Mouse (Mus musculus) heart, adult 8-10 months (tissue): ENCODE results near the gene Ankrd53. TPM values are rescaled to one million over a fixed set of nuclear protein-coding genes. Genes with fewer than 3 reads are reported as not detected.
A peak's percentile ranks its signal among the peaks of the same experiment; 100 is the strongest.
"Not testable (repeated sequence)": the region's sequence is repeated elsewhere in the genome, so short reads cannot be mapped to it uniquely, and the experiment has no call there.

Experiments
- DNase-seq: peaks from one replicate; pipeline ENCODE4 v3.0.0; 2022; ENCODE audit warnings: low spot score
- total RNA-seq, 4 experiments: library from RNA; stranded (reverse); gene quantifications; 2 replicates each; pipeline ENCODE4 v1.2.4; 2022

Ankrd53 gene
- total RNA-seq, 4 experiments from 2014 or later: 0.22 TPM; not detected in 3

GRCm38 (mm10) chr6:83766982-83767381 is 4.5 kb downstream of the Ankrd53 start:
- no peak for DNase-seq

GRCm38 (mm10) chr6:83768485-83768884 is 6.0 kb downstream of the Ankrd53 start:
- no peak for DNase-seq

- DNase-seq: no peak
Measured at GRCm38 (mm10) chr6:83774126-83774525, 11.7 kb downstream of the Ankrd53 start.

GRCm38 (mm10) chr6:83774781-83775563 is 12.5 kb downstream of the Ankrd53 start:
- no peak for DNase-seq

- DNase-seq: peak; percentile 90
Measured at GRCm38 (mm10) chr6:83775638-83776293, 13.3 kb downstream of the Ankrd53 start, which contains the start of gene Tex261. Gene Tex261, minus strand, starts transcription at chr6:83775813.

GRCm38 (mm10) chr6:83778306-83778705 is 15.9 kb downstream of the Ankrd53 start:
- DNase-seq: no peak

- peak; percentile 60 for DNase-seq
Measured at GRCm38 (mm10) chr6:83779026-83779425, 16.6 kb downstream of the Ankrd53 start.

- DNase-seq: no peak
Measured at GRCm38 (mm10) chr6:83786426-83786825, 24.0 kb downstream of the Ankrd53 start.

GRCm38 (mm10) chr6:83788554-83788953 is 26.1 kb downstream of the Ankrd53 start:
- DNase-seq: no peak

GRCm38 (mm10) chr6:83790533-83790932 is 28.1 kb downstream of the Ankrd53 start:
- not testable (repeated sequence) for DNase-seq

- DNase-seq: no peak
Measured at GRCm38 (mm10) chr6:83791251-83791890, 28.9 kb downstream of the Ankrd53 start.

- DNase-seq: peak; percentile 92
Measured at GRCm38 (mm10) chr6:83794760-83795296, 32.4 kb downstream of the Ankrd53 start, which contains the start of gene Nagk. Gene Nagk, plus strand, starts transcription at chr6:83794982.

- peak; percentile 28 for DNase-seq
Measured at GRCm38 (mm10) chr6:83795492-83795900, 33.1 kb downstream of the Ankrd53 start.

- no peak for DNase-seq
Measured at GRCm38 (mm10) chr6:83796686-83797085, 34.2 kb downstream of the Ankrd53 start.

- DNase-seq: no peak
Measured at GRCm38 (mm10) chr6:83802033-83802432, 39.6 kb downstream of the Ankrd53 start.

GRCm38 (mm10) chr6:83802846-83803245 is 40.4 kb downstream of the Ankrd53 start:
- no peak for DNase-seq

GRCm38 (mm10) chr6:83815801-83816200 is 53.4 kb downstream of the Ankrd53 start:
- no peak for DNase-seq

Other genes starting within 250 kb of the Ankrd53 start
- gene Actg2, start 226.4 kb upstream of the Ankrd53 start, total RNA-seq: 1 to 10 TPM in 2 of 4 experiments, under 1 TPM in 2; 0.33 to 1.6 (median 0.89) TPM
- gene Stambp, start 189.9 kb upstream of the Ankrd53 start, total RNA-seq: 10 to 100 TPM; 11.4 to 14.9 (median 12.9) TPM
- under 1 TPM; 0.25 to 0.57 (median 0.47) TPM for gene Clec4f, start 106.5 kb upstream of the Ankrd53 start, total RNA-seq
- 1 to 10 TPM in 1 of 4 experiments, under 1 TPM in 3; 0.46 to 1.1 (median 0.75) TPM for gene Cd207, start 84.8 kb upstream of the Ankrd53 start, total RNA-seq
- not detected for gene Vax2, start 51.4 kb upstream of the Ankrd53 start, total RNA-seq
- under 1 TPM in 1 of 4 experiments, not detected in 3; 0.17 TPM for gene Atp6v1b1, start 19.7 kb upstream of the Ankrd53 start, total RNA-seq
- 100 to 1,000 TPM in 2 of 4 experiments, 10 to 100 TPM in 2; 91.3 to 107 (median 97.8) TPM for gene Tex261, start 13.2 kb downstream of the Ankrd53 start, total RNA-seq
- 10 to 100 TPM; 19.9 to 25.3 (median 22.7) TPM for gene Nagk, start 32.3 kb downstream of the Ankrd53 start, total RNA-seq
- gene Paip2b, start 69.1 kb downstream of the Ankrd53 start, total RNA-seq: 10 to 100 TPM; 42.5 to 48.7 (median 46.1) TPM
- gene Zfp638, start 104.5 kb downstream of the Ankrd53 start, total RNA-seq: 10 to 100 TPM; 36.1 to 66.2 (median 52.6) TPM
- 100 to 1,000 TPM in 3 of 4 experiments, 10 to 100 TPM in 1; 94.9 to 111 (median 106) TPM for gene Dysf, start 245.9 kb downstream of the Ankrd53 start, total RNA-seq